Mouse (Mus musculus) neural tube, embryonic 12.5 days (tissue): ENCODE results near the gene Zc3h6. TPM values are rescaled to one million over a fixed set of nuclear protein-coding genes. Genes with fewer than 3 reads are reported as not detected.

Experiments
- ATAC-seq: fragments of 200-750 bp; cut with Nextera tagmentation; 2 replicates; pipeline ENCODE4 v1.8.0; 2017; ENCODE audit warnings: low read depth, mild to moderate bottlenecking, moderate TSS enrichment, moderate library complexity; ENCODE audit not compliant: low FRiP score
- H3K27ac ChIP-seq: fragments of 300-500 bp; sonication (generic); 2 replicates; pipeline ENCODE4 v1.5.1; 2016
- H3K27me3 ChIP-seq: fragments of 300-500 bp; sonication (generic); replicated peaks from 2 replicates; pipeline ENCODE4 v1.6.1; 2016; ENCODE audit warnings: mild to moderate bottlenecking
- H3K36me3 ChIP-seq: fragments of 300-500 bp; sonication (generic); 2 replicates; pipeline ENCODE4 v1.6.1; 2016; ENCODE audit warnings: mild to moderate bottlenecking
- H3K4me1 ChIP-seq: fragments of 300-500 bp; sonication (generic); 2 replicates; pipeline ENCODE4 v1.6.1; 2016
- H3K4me2 ChIP-seq: fragments of 300-500 bp; sonication (generic); replicated peaks from 2 replicates; pipeline ENCODE4 v1.6.1; 2016; ENCODE audit warnings: mild to moderate bottlenecking
- H3K4me3 ChIP-seq: fragments of 300-500 bp; sonication (generic); 2 replicates; pipeline ENCODE4 v1.5.1; 2016
- H3K9ac ChIP-seq: fragments of 300-500 bp; sonication (generic); 2 replicates; pipeline ENCODE4 v1.6.1; 2016; ENCODE audit warnings: mild to moderate bottlenecking
- H3K9me3 ChIP-seq: fragments of 300-500 bp; sonication (generic); 2 replicates; pipeline ENCODE4 v1.6.1; 2016; ENCODE audit warnings: mild to moderate bottlenecking
- WGBS: fragments of 180-500 bp; shearing (Covaris S2); methylation state at CpG from one replicate; pipeline ENCODE4 v1.1.7; 2016; 5-methylcytosine and 5-hydroxymethylcytosine counted together
- polyA plus RNA-seq: library from polyadenylated mRNA; unstranded; fragments of >200 nt; fragmentation: Nextera tagmentation; extraction: Ambion mirVana; gene quantifications from 2 replicates; pipeline ENCODE4 v1.2.1, GENCODE M21; 2016

The Zc3h6 gene
- polyA plus RNA-seq, 1 experiment from 2014 or later = 3.2 TPM

- H3K36me3 ChIP-seq = no peaks in the 10 kb centered on the region
- H3K27me3 ChIP-seq = peaks cover 26% of the 10 kb centered on the region
- WGBS = 38% methylated on average over 6 of the region's 6 CpGs
- ATAC-seq = no peak
- H3K4me3 ChIP-seq = no peak overlapping the region
- no peaks in the 10 kb centered on the region for H3K9me3 ChIP-seq
- no peak overlapping the region for H3K9ac ChIP-seq
- no peak overlapping the region for H3K4me2 ChIP-seq
- no peak overlapping the region for H3K27ac ChIP-seq
- peaks cover 11% of the 10 kb centered on the region for H3K4me1 ChIP-seq
Observed at GRCm38 (mm10) chr2:129040567-129040966, 73.4 kb downstream of the Zc3h6 start.

GRCm38 (mm10) chr2:129046172-129046845 is 79.1 kb downstream of the Zc3h6 start:
- Histone ChIP-seq H3K4me3 (no peak overlapping the region), H3K27ac (no peak overlapping the region), H3K27me3 (no peaks in the 10 kb centered on the region), H3K4me1 (no peaks in the 10 kb centered on the region), H3K4me2 (no peak overlapping the region), H3K9me3 (no peaks in the 10 kb centered on the region), H3K36me3 (no peaks in the 10 kb centered on the region), H3K9ac (no peak overlapping the region)
- WGBS = 76% methylated on average over 6 of the region's 6 CpGs
- ATAC-seq = no peak

GRCm38 (mm10) chr2:129046846-129047196 is 79.6 kb downstream of the Zc3h6 start:
- no peak for ATAC-seq
- H3K36me3 ChIP-seq = no peaks in the 10 kb centered on the region
- H3K4me2 ChIP-seq = no peak overlapping the region
- no peak overlapping the region for H3K9ac ChIP-seq
- no peaks in the 10 kb centered on the region for H3K27me3 ChIP-seq
- H3K27ac ChIP-seq = no peak overlapping the region
- H3K9me3 ChIP-seq = no peaks in the 10 kb centered on the region
- 83% methylated on average over 4 of the region's 4 CpGs for WGBS
- H3K4me1 ChIP-seq = no peaks in the 10 kb centered on the region
- no peak overlapping the region for H3K4me3 ChIP-seq

GRCm38 (mm10) chr2:129047811-129048210 is 80.6 kb downstream of the Zc3h6 start, which contains the start of gene Vinac1:
TSS of gene Vinac1 (minus strand) at chr2:129048172.
- ATAC-seq = no peak
- Histone ChIP-seq H3K9me3 (no peaks in the 10 kb centered on the region), H3K27ac (no peak within 1 kb of the TSS), H3K9ac (no peak within 1 kb of the TSS), H3K4me3 (no peak within 1 kb of the TSS), H3K4me2 (no peak within 1 kb of the TSS), H3K36me3 (no peaks in the 10 kb centered on the region), H3K27me3 (no peaks in the 10 kb centered on the region), H3K4me1 (no peaks in the 10 kb centered on the region)
- WGBS = 79% methylated on average over 8 of the region's 8 CpGs

- no peak overlapping the region for H3K4me2 ChIP-seq
- ATAC-seq = no peak
- peaks cover 7% of the 10 kb centered on the region for H3K9me3 ChIP-seq
- no peaks in the 10 kb centered on the region for H3K36me3 ChIP-seq
- H3K27me3 ChIP-seq = no peaks in the 10 kb centered on the region
- H3K9ac ChIP-seq = no peak overlapping the region
- no peaks in the 10 kb centered on the region for H3K4me1 ChIP-seq
- no peak overlapping the region for H3K4me3 ChIP-seq
- WGBS = 72% methylated on average over 4 of the region's 4 CpGs
- no peak overlapping the region for H3K27ac ChIP-seq
Observed at GRCm38 (mm10) chr2:129052451-129052983, 85.3 kb downstream of the Zc3h6 start.

- no peak overlapping the region for H3K4me3 ChIP-seq
- WGBS = 89% methylated on average over 6 of the region's 6 CpGs
- no peak overlapping the region for H3K9ac ChIP-seq
- no peak for ATAC-seq
- no peaks in the 10 kb centered on the region for H3K4me1 ChIP-seq
- no peaks in the 10 kb centered on the region for H3K27me3 ChIP-seq
- peaks cover 7% of the 10 kb centered on the region for H3K9me3 ChIP-seq
- no peak overlapping the region for H3K27ac ChIP-seq
- H3K36me3 ChIP-seq = no peaks in the 10 kb centered on the region
- no peak overlapping the region for H3K4me2 ChIP-seq
Observed at GRCm38 (mm10) chr2:129055741-129056140, 88.5 kb downstream of the Zc3h6 start.

GRCm38 (mm10) chr2:129056597-129056996 is 89.4 kb downstream of the Zc3h6 start:
- H3K27ac ChIP-seq = no peak overlapping the region
- no peak overlapping the region for H3K9ac ChIP-seq
- H3K36me3 ChIP-seq = no peaks in the 10 kb centered on the region
- no peak overlapping the region for H3K4me3 ChIP-seq
- no peak for ATAC-seq
- H3K9me3 ChIP-seq = peaks cover 7% of the 10 kb centered on the region
- no peaks in the 10 kb centered on the region for H3K27me3 ChIP-seq
- no peak overlapping the region for H3K4me2 ChIP-seq
- no peaks in the 10 kb centered on the region for H3K4me1 ChIP-seq
- WGBS = 41% methylated on average over 9 of the region's 9 CpGs

GRCm38 (mm10) chr2:129057256-129057655 is 90.1 kb downstream of the Zc3h6 start:
- H3K9me3 ChIP-seq = peaks cover 7% of the 10 kb centered on the region
- no peak for ATAC-seq
- H3K27ac ChIP-seq = no peak overlapping the region
- no peak overlapping the region for H3K9ac ChIP-seq
- 96% methylated on average over 8 of the region's 8 CpGs for WGBS
- H3K27me3 ChIP-seq = no peaks in the 10 kb centered on the region
- H3K4me1 ChIP-seq = no peaks in the 10 kb centered on the region
- H3K36me3 ChIP-seq = no peaks in the 10 kb centered on the region
- no peak overlapping the region for H3K4me3 ChIP-seq
- H3K4me2 ChIP-seq = no peak overlapping the region

- Histone ChIP-seq H3K27ac (no peak overlapping the region), H3K9me3 (peaks cover 7% of the 10 kb centered on the region), H3K9ac (no peak overlapping the region), H3K4me2 (no peak overlapping the region), H3K27me3 (no peaks in the 10 kb centered on the region), H3K4me1 (no peaks in the 10 kb centered on the region), H3K36me3 (no peaks in the 10 kb centered on the region), H3K4me3 (no peak overlapping the region)
- no peak for ATAC-seq
- 84% methylated on average over 6 of the region's 6 CpGs for WGBS
Observed at GRCm38 (mm10) chr2:129057920-129058361, 90.7 kb downstream of the Zc3h6 start.

GRCm38 (mm10) chr2:129061456-129062059 is 94.4 kb downstream of the Zc3h6 start:
- 84% methylated on average over 10 of the region's 10 CpGs for WGBS
- Histone ChIP-seq H3K9ac (no peak overlapping the region), H3K4me2 (no peak overlapping the region), H3K27me3 (no peaks in the 10 kb centered on the region), H3K9me3 (peaks cover 2% of the 10 kb centered on the region), H3K4me3 (no peak overlapping the region), H3K4me1 (peaks cover 5% of the 10 kb centered on the region), H3K36me3 (no peaks in the 10 kb centered on the region), H3K27ac (no peak overlapping the region)
- ATAC-seq = no peak

- peak within 1 kb of the TSS; percentile 79 for H3K4me3 ChIP-seq
- H3K4me1 ChIP-seq = peaks cover 15% of the 10 kb centered on the region
- H3K36me3 ChIP-seq = no peaks in the 10 kb centered on the region
- H3K4me2 ChIP-seq = peak within 1 kb of the TSS; percentile 73
- peak within 1 kb of the TSS; percentile 32; the same call in 1 of the 2 replicates for H3K27ac ChIP-seq
- no peaks in the 10 kb centered on the region for H3K27me3 ChIP-seq
- H3K9me3 ChIP-seq = no peaks in the 10 kb centered on the region
- peak within 1 kb of the TSS; percentile 73 for H3K9ac ChIP-seq
- ATAC-seq = peak; percentile 94
- WGBS = 2% methylated on average over 62 of the region's 62 CpGs
Observed at GRCm38 (mm10) chr2:129065437-129066282, 98.5 kb downstream of the Zc3h6 start, which contains the start of gene Ttl. TSS of gene Ttl (plus strand) at chr2:129065942.

GRCm38 (mm10) chr2:129066326-129066725 is 99.1 kb downstream of the Zc3h6 start:
- under 1% methylated on average over 20 of the region's 20 CpGs for WGBS
- Histone ChIP-seq H3K9ac (peak overlapping the region; percentile 73), H3K9me3 (no peaks in the 10 kb centered on the region), H3K4me2 (peak overlapping the region; percentile 73), H3K36me3 (no peaks in the 10 kb centered on the region), H3K27me3 (no peaks in the 10 kb centered on the region), H3K27ac (peak overlapping the region; percentile 32; the same call in 1 of the 2 replicates), H3K4me3 (peak overlapping the region; percentile 79), H3K4me1 (peaks cover 15% of the 10 kb centered on the region)
- ATAC-seq = peak; percentile 80
